Mouse (Mus musculus) adrenal gland, adult 18-20 months (tissue): ENCODE data around the gene Ankfn1. TPM values are rescaled to one million over a fixed set of nuclear protein-coding genes. Genes with fewer than 3 reads are reported as not detected.

Source experiments
- DNase-seq, 2 experiments: peaks; one replicate each; pipeline ENCODE4 v3.0.0; 2021 to 2022; ENCODE audit warnings: low spot score in 2 of 2
- total RNA-seq, 2 experiments: library from RNA; stranded (reverse); gene quantifications; 1 replicate in 1 of 2; 2 replicates in 1 of 2; pipeline ENCODE4 v1.2.3; 2021

Ankfn1 gene
- total RNA-seq, 2 experiments from 2014 or later: 0.26 to 0.27 TPM

GRCm38 (mm10) chr11:89381782-89382633, 395.4 kb downstream of the Ankfn1 start:
- DNase-seq: no peak

GRCm38 (mm10) chr11:89370941-89371340, 406.5 kb downstream of the Ankfn1 start:
- DNase-seq: no peak

GRCm38 (mm10) chr11:89370373-89370772, 407.1 kb downstream of the Ankfn1 start:
- no peak for DNase-seq

- no peak for DNase-seq
Observed at GRCm38 (mm10) chr11:89363981-89364380, 413.5 kb downstream of the Ankfn1 start.

- no peak for DNase-seq
Observed at GRCm38 (mm10) chr11:89360895-89361294, 416.6 kb downstream of the Ankfn1 start.

- DNase-seq: no peak
Observed at GRCm38 (mm10) chr11:89358546-89358945, 418.9 kb downstream of the Ankfn1 start.

- DNase-seq: no peak
Observed at GRCm38 (mm10) chr11:89356479-89356878, 421.0 kb downstream of the Ankfn1 start.

- no peak for DNase-seq
Observed at GRCm38 (mm10) chr11:89356018-89356417, 421.4 kb downstream of the Ankfn1 start.

DNA sequence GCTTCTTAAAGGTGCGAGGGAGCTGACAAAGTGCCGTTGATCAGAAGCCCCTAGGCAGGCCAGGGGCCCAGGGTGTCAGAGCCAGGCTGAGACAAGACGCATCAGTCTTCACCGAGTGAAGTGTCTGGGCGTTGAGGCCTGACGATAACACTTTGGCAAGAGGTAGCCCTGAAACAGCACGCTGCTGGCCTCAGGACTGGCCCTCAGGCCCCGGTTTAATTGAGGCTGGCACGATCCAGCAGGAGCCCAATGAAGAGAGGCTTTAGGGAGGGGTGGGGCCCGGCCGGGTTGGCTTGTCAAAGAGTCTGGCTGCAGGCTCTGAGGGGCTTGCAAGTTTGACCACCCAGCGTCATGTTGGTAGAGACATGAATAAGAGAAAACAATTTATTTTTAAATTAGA, 437.2 kb downstream of the Ankfn1 start:
- DNase-seq: no peak

Other genes with a start within 250 kb of the Ankfn1 start
- gene Pctp, start 225.2 kb upstream of the Ankfn1 start, total RNA-seq: 1 to 10 TPM; 6.7 to 7.1 TPM